Mouse (Mus musculus) bone marrow, adult 2 months (tissue): ENCODE measurements around the gene Wdr81. TPM values are rescaled to one million over a fixed set of nuclear protein-coding genes. Genes with fewer than 3 reads are reported as not detected.
A peak's percentile ranks its signal among the peaks of the same experiment; 100 is the strongest.

Experiments used
- H3K27ac ChIP-seq: fragments of 200-500 bp; 2 replicates; pipeline ENCODE4 v1.5.1; 2012; ENCODE audit warnings: low read depth, mild to moderate bottlenecking, control low read depth, inconsistent platforms, low read length; ENCODE audit not compliant: control insufficient read depth, poor library complexity, insufficient read depth
- H3K4me1 ChIP-seq: fragments of 200-500 bp; 2 replicates; pipeline ENCODE4 v1.6.1; 2011; ENCODE audit warnings: low read length; ENCODE audit not compliant: control insufficient read depth, insufficient read depth
- H3K4me3 ChIP-seq: fragments of 200-500 bp; replicated peaks from 2 replicates; pipeline ENCODE3; 2011; ENCODE audit warnings: mild to moderate bottlenecking, low read depth, low read length, control low read depth; ENCODE audit not compliant: control insufficient read depth
- CTCF ChIP-seq: fragments of 200-500 bp; IDR thresholded peaks from 2 replicates; pipeline ENCODE4 v1.5.1; 2011; ENCODE audit warnings: low read length, control low read depth; ENCODE audit not compliant: control insufficient read depth, insufficient read depth
- POLR2A ChIP-seq: fragments of 200-500 bp; IDR thresholded peaks from 2 replicates; pipeline ENCODE4 v1.6.1; 2011; ENCODE audit warnings: low read depth, mild to moderate bottlenecking, control low read depth, low read length, borderline replicate concordance; ENCODE audit not compliant: control insufficient read depth
- WGBS: fragments of 180-500 bp; shearing (Covaris S2); methylation state at CpG from one replicate; pipeline ENCODE4 v1.1.7; 2018; 5-methylcytosine and 5-hydroxymethylcytosine counted together
- polyA plus RNA-seq: library from polyadenylated mRNA; stranded (reverse); fragments of >200 nt; gene quantifications from 2 replicates; pipeline ENCODE4 v1.2.4, GENCODE M21; 2011; ENCODE audit warnings: low replicate concordance; ENCODE audit not compliant: missing spikeins, insufficient read depth, insufficient read length

Wdr81 gene
- polyA plus RNA-seq, 1 experiment = 33.5 TPM

GRCm38 (mm10) chr11:75462865-75463336, 8.4 kb upstream of the Wdr81 start:
- Histone ChIP-seq H3K4me1 (peaks cover 5% of the 10 kb centered on the region; the same call in 1 of the 2 replicates), H3K4me3 (peak overlapping the region; percentile 46)

GRCm38 (mm10) chr11:75462253-75462783, 7.8 kb upstream of the Wdr81 start:
- Histone ChIP-seq H3K27ac (peak overlapping the region; percentile 74), H3K4me3 (peak overlapping the region; percentile 75), H3K4me1 (peaks cover 5% of the 10 kb centered on the region; the same call in 1 of the 2 replicates)
- whole genome bisulfite sequencing = 9% methylated on average over 16 of the region's 16 CpGs
- TF ChIP-seq POLR2A = no peak
- no peak for TF ChIP-seq CTCF

More at GRCm38 (mm10) chr11:75462865-75463336, 8.4 kb upstream of the Wdr81 start:
- WGBS = 16% methylated on average over 9 of the region's 9 CpGs
- peak overlapping the region; percentile 74 for H3K27ac ChIP-seq
- TF ChIP-seq CTCF = no peak
- TF ChIP-seq POLR2A = no peak

- Histone ChIP-seq H3K4me3 (peak overlapping the region; percentile 75), H3K27ac (peak overlapping the region; percentile 74), H3K4me1 (peaks cover 6% of the 10 kb centered on the region; the same call in 1 of the 2 replicates)
- TF ChIP-seq POLR2A (no peak), CTCF (no peak)
- WGBS = under 1% methylated on average over 30 of the region's 30 CpGs
These were observed 7.3 kb upstream of the Wdr81 start for GRCm38 (mm10) chr11:75461743-75462252.

GRCm38 (mm10) chr11:75460844-75461742, 6.6 kb upstream of the Wdr81 start, which contains the start of gene Tlcd2:
TSS of gene Tlcd2 (plus strand) at chr11:75461715.
- Histone ChIP-seq H3K4me3 (peak within 1 kb of the TSS; percentile 75), H3K4me1 (peaks cover 7% of the 10 kb centered on the region; the same call in 1 of the 2 replicates), H3K27ac (peak within 1 kb of the TSS; percentile 92)
- TF ChIP-seq CTCF (no peak), POLR2A (peak; percentile 99)
- under 1% methylated on average over 46 of the region's 46 CpGs for WGBS

GRCm38 (mm10) chr11:75460103-75460843, 5.8 kb upstream of the Wdr81 start:
- peak overlapping the region; percentile 92 for H3K27ac ChIP-seq
- peaks cover 7% of the 10 kb centered on the region; the same call in 1 of the 2 replicates for H3K4me1 ChIP-seq
- TF ChIP-seq POLR2A = no peak
- no peak for TF ChIP-seq CTCF
- WGBS = under 1% methylated on average over 19 of the region's 19 CpGs
- H3K4me3 ChIP-seq = peak overlapping the region; percentile 56

- Histone ChIP-seq H3K4me1 (peaks cover 10% of the 10 kb centered on the region), H3K4me3 (peak overlapping the region; percentile 1), H3K27ac (peak overlapping the region; percentile 92)
- 11% methylated on average over 5 of the region's 5 CpGs for WGBS
- TF ChIP-seq CTCF (no peak), POLR2A (no peak)
These were observed 5.2 kb upstream of the Wdr81 start for GRCm38 (mm10) chr11:75459751-75460102.

- peaks cover 10% of the 10 kb centered on the region for H3K4me1 ChIP-seq
- peak overlapping the region; percentile 92 for H3K27ac ChIP-seq
- no peak overlapping the region for H3K4me3 ChIP-seq
- WGBS = 38% methylated on average over 5 of the region's 5 CpGs
- TF ChIP-seq POLR2A = no peak
- no peak for TF ChIP-seq CTCF
These were observed 4.7 kb upstream of the Wdr81 start for GRCm38 (mm10) chr11:75459141-75459711.
